Mouse (Mus musculus) MEL (cell line): Measurements from ENCODE around the gene Eef2. TPM values are rescaled to one million over a fixed set of nuclear protein-coding genes. Genes with fewer than 3 reads are reported as not detected.
A peak's percentile ranks its signal among the peaks of the same experiment; 100 is the strongest.

Source experiments
- DNase-seq: peaks from one replicate; pipeline ENCODE4 v3.0.0; 2011; ENCODE audit warnings: low read depth, low spot score
- H3K27ac ChIP-seq: 2 replicates; pipeline ENCODE4 v1.5.1; 2012; ENCODE audit warnings: low read depth, mild to moderate bottlenecking, control low read depth, low read length, moderate library complexity; ENCODE audit not compliant: control insufficient read depth
- H3K27me3 ChIP-seq, 2 experiments: fragments of 150-350 bp in 1 of 2; sonication (generic) in 1 of 2; 2 replicates each; pipeline ENCODE4 v1.6.1; 2012; ENCODE audit warnings: low read length in 2 of 2, mild to moderate bottlenecking in 2 of 2, improper control_type of control experiment in 1 of 2, moderate library complexity in 1 of 2; ENCODE audit not compliant: insufficient read depth in 2 of 2, control insufficient read depth in 1 of 2
- H3K36me3 ChIP-seq, 2 experiments: 2 replicates each; pipeline ENCODE4 v1.6.1; 2012 to 2014; ENCODE audit warnings: low read length in 2 of 2, improper control_type of control experiment in 1 of 2, inconsistent platforms in 1 of 2, mild to moderate bottlenecking in 1 of 2; ENCODE audit not compliant: insufficient read depth in 2 of 2, control insufficient read depth in 1 of 2
- H3K4me1 ChIP-seq, 2 experiments: fragments of 150-350 bp in 1 of 2; sonication (generic) in 1 of 2; 2 replicates each; pipeline ENCODE4 v1.6.1; 2012; ENCODE audit warnings: low read length in 2 of 2, improper control_type of control experiment in 1 of 2, mild to moderate bottlenecking in 1 of 2; ENCODE audit not compliant: insufficient read depth in 2 of 2, control insufficient read depth in 1 of 2
- H3K4me3 ChIP-seq, 2 experiments: fragments of 150-350 bp in 1 of 2; sonication (generic) in 1 of 2; 2 replicates each; pipeline ENCODE4 v1.5.1; 2012; ENCODE audit warnings: low read depth in 2 of 2, low read length in 2 of 2, mild to moderate bottlenecking in 2 of 2, moderate library complexity in 2 of 2, control low read depth in 1 of 2, improper control_type of control experiment in 1 of 2; ENCODE audit not compliant: control insufficient read depth in 1 of 2, insufficient read depth in 1 of 2
- H3K79me2 ChIP-seq: 2 replicates; pipeline ENCODE4 v1.6.1; 2012; ENCODE audit warnings: mild to moderate bottlenecking, low read length, moderate library complexity; ENCODE audit not compliant: control insufficient read depth, poor library complexity, insufficient read depth
- H3K9ac ChIP-seq: 2 replicates; pipeline ENCODE4 v1.6.1; 2012; ENCODE audit warnings: low read depth, mild to moderate bottlenecking, control low read depth, low read length, moderate library complexity; ENCODE audit not compliant: control insufficient read depth, poor library complexity, severe bottlenecking
- H3K9me3 ChIP-seq: fragments of 150-350 bp; sonication (generic); replicated peaks from 2 replicates; pipeline ENCODE4 v1.6.1; 2012; ENCODE audit warnings: mild to moderate bottlenecking, low read length, improper control_type of control experiment, moderate library complexity; ENCODE audit not compliant: insufficient read depth
- BHLHE40 ChIP-seq: IDR thresholded peaks from 2 replicates; pipeline ENCODE4 v1.6.1; 2012; ENCODE audit warnings: low read depth, mild to moderate bottlenecking, inconsistent platforms, low read length, improper control_type of control experiment, borderline replicate concordance
- CHD2 ChIP-seq: IDR thresholded peaks from 2 replicates; pipeline ENCODE4 v1.6.1; 2011; ENCODE audit warnings: low read length, improper control_type of control experiment
- CTCF ChIP-seq, 3 experiments: IDR thresholded peaks in 2 of 3; conservative IDR thresholded peaks in 1 of 3; 2 replicates each; pipeline ENCODE4 v1.5.1; 2011 to 2012; ENCODE audit warnings: low read length in 3 of 3, low read depth in 2 of 3, mild to moderate bottlenecking in 2 of 3, improper control_type of control experiment in 1 of 3, inconsistent platforms in 1 of 3, mixed read lengths in 1 of 3, moderate library complexity in 1 of 3; ENCODE audit not compliant: control insufficient read depth in 1 of 3, insufficient read depth in 1 of 3, poor library complexity in 1 of 3, severe bottlenecking in 1 of 3
- E2F4 ChIP-seq: IDR thresholded peaks from 2 replicates; pipeline ENCODE4 v1.6.1; 2011; ENCODE audit warnings: low read depth, low read length, improper control_type of control experiment, borderline replicate concordance
- ELF1 ChIP-seq: IDR thresholded peaks from 2 replicates; pipeline ENCODE4 v1.6.1; 2014; ENCODE audit warnings: low read depth, mild to moderate bottlenecking, inconsistent platforms, low read length, improper control_type of control experiment, moderate library complexity
- GATA1 ChIP-seq: IDR thresholded peaks from 2 replicates; pipeline ENCODE4 v1.6.1; 2011; ENCODE audit warnings: low read depth, low read length, improper control_type of control experiment
- HCFC1 ChIP-seq: IDR thresholded peaks from 2 replicates; pipeline ENCODE4 v1.6.1; 2012; ENCODE audit warnings: low read depth, mild to moderate bottlenecking, inconsistent platforms, low read length, improper control_type of control experiment, moderate library complexity
- MEF2A ChIP-seq: IDR thresholded peaks from 2 replicates; pipeline ENCODE4 v1.6.1; 2014; ENCODE audit warnings: low read depth, mild to moderate bottlenecking, inconsistent platforms, low read length, improper control_type of control experiment; ENCODE audit not compliant: poor library complexity, insufficient replicate concordance, severe bottlenecking; ENCODE audit errors: extremely low read depth
- NELFE ChIP-seq: IDR thresholded peaks from 2 replicates; pipeline ENCODE4 v1.6.1; 2011; ENCODE audit warnings: low read depth, low read length, improper control_type of control experiment
- NRF1 ChIP-seq: IDR thresholded peaks from 2 replicates; pipeline ENCODE4 v1.6.1; 2014; ENCODE audit warnings: low read depth, mild to moderate bottlenecking, inconsistent platforms, low read length, improper control_type of control experiment, moderate library complexity; ENCODE audit not compliant: poor library complexity, insufficient read depth, severe bottlenecking
- POLR2A ChIP-seq, 2 experiments: IDR thresholded peaks; 2 replicates each; pipeline ENCODE4 v1.6.1; 2011 to 2012; ENCODE audit warnings: low read length in 2 of 2, mild to moderate bottlenecking in 2 of 2, control low read depth in 1 of 2, improper control_type of control experiment in 1 of 2, low read depth in 1 of 2, moderate library complexity in 1 of 2; ENCODE audit not compliant: control insufficient read depth in 1 of 2, insufficient read depth in 1 of 2, poor library complexity in 1 of 2
- RCOR1 ChIP-seq: IDR thresholded peaks from 2 replicates; pipeline ENCODE4 v1.6.1; 2012; ENCODE audit warnings: low read depth, mild to moderate bottlenecking, inconsistent platforms, low read length, improper control_type of control experiment
- SMC3 ChIP-seq: IDR thresholded peaks from 2 replicates; pipeline ENCODE4 v1.6.1; 2011; ENCODE audit warnings: low read depth, low read length, improper control_type of control experiment
- TAL1 ChIP-seq: IDR thresholded peaks from 2 replicates; pipeline ENCODE4 v1.6.1; 2012; ENCODE audit warnings: mild to moderate bottlenecking, inconsistent platforms, low read length, moderate library complexity, mixed read lengths
- TBP ChIP-seq: IDR thresholded peaks from 2 replicates; pipeline ENCODE4 v1.8.0; 2011; ENCODE audit warnings: low read depth, low read length, improper control_type of control experiment
- TCF12 ChIP-seq: IDR thresholded peaks from 2 replicates; pipeline ENCODE4 v1.6.1; 2014; ENCODE audit warnings: low read depth, mild to moderate bottlenecking, inconsistent platforms, low read length, improper control_type of control experiment, moderate library complexity
- UBTF ChIP-seq: IDR thresholded peaks from 2 replicates; pipeline ENCODE4 v1.6.1; 2012; ENCODE audit warnings: low read depth, mild to moderate bottlenecking, inconsistent platforms, low read length, improper control_type of control experiment, moderate library complexity, borderline replicate concordance; ENCODE audit not compliant: insufficient read depth
- USF1 ChIP-seq: IDR thresholded peaks from 2 replicates; pipeline ENCODE4 v1.6.1; 2014; ENCODE audit warnings: low read depth, mild to moderate bottlenecking, inconsistent platforms, low read length, improper control_type of control experiment, moderate library complexity
- USF2 ChIP-seq, 2 experiments: IDR thresholded peaks; 2 replicates each; pipeline ENCODE4 v1.6.1; 2011 to 2012; ENCODE audit warnings: improper control_type of control experiment in 2 of 2, low read length in 2 of 2, borderline replicate concordance in 1 of 2, inconsistent platforms in 1 of 2, low read depth in 1 of 2, mild to moderate bottlenecking in 1 of 2; ENCODE audit not compliant: insufficient read depth in 1 of 2
- ZKSCAN1 ChIP-seq: IDR thresholded peaks from 2 replicates; pipeline ENCODE4 v1.6.1; 2012; ENCODE audit warnings: low read depth, mild to moderate bottlenecking, inconsistent platforms, low read length, improper control_type of control experiment, moderate library complexity
- ZMIZ1 ChIP-seq: IDR thresholded peaks from 2 replicates; pipeline ENCODE4 v1.6.1; 2012; ENCODE audit warnings: low read depth, mild to moderate bottlenecking, inconsistent platforms, low read length, improper control_type of control experiment, moderate library complexity
- ZNF384 ChIP-seq: IDR thresholded peaks from 2 replicates; pipeline ENCODE4 v1.6.1; 2012; ENCODE audit warnings: low read depth, mild to moderate bottlenecking, inconsistent platforms, low read length, improper control_type of control experiment
- polyA plus RNA-seq, 2 experiments: library from polyadenylated mRNA; stranded (reverse) in 1 of 2; unstranded in 1 of 2; fragments of >175 nt in 1 of 2; fragments of >200 nt in 1 of 2; gene quantifications; 2 replicates each; pipeline versions ENCODE4 v1.2.1 to v1.2.4; 2012; ENCODE audit warnings: low replicate concordance in 2 of 2, low read depth in 1 of 2; ENCODE audit not compliant: insufficient read length in 2 of 2, insufficient read depth in 1 of 2, missing spikeins in 1 of 2
- total RNA-seq: library from RNA; depleted of rRNA; stranded (reverse); fragments of 300-350 nt; gene quantifications from 2 replicates; pipeline ENCODE4 v1.2.3, GENCODE M21; 2012

Eef2 gene
- total and polyA plus RNA-seq, 3 experiments: 2,863 to 4,586 (median 3,442) TPM

- TF ChIP-seq BHLHE40 (peak; percentile 95), E2F4 (0 out of 2 replicates have a peak, but pooled peaks have one; percentile 33), CHD2 (no peak), MEF2A (no peak), GATA1 (no peak), NRF1 (no peak), SMC3 (no peak)
Measured at GRCm38 (mm10) chr10:81134181-81134587, 42.2 kb upstream of the Eef2 start (continued).

- H3K4me1 ChIP-seq: peaks cover 3 to 13% of the 10 kb centered on the region in 2 experiments; a peak in 3 of 4 replicates
- DNase-seq: peak; percentile 80
Measured at GRCm38 (mm10) chr10:81134966-81135681, 41.3 kb upstream of the Eef2 start, which contains the start of gene Zbtb7a. TSS of gene Zbtb7a (plus strand) at chr10:81135220.

More at GRCm38 (mm10) chr10:81134966-81135681, 41.3 kb upstream of the Eef2 start, which contains the start of gene Zbtb7a:
- Histone ChIP-seq H3K4me3 (peak within 1 kb of the TSS; percentile 88 to 97), H3K9me3 (no peaks in the 10 kb centered on the region), H3K27me3 (no peaks in the 10 kb centered on the region), H3K79me2 (peaks cover 34% of the 10 kb centered on the region), H3K9ac (peak within 1 kb of the TSS; percentile 95), H3K27ac (peak within 1 kb of the TSS; percentile 96), H3K36me3 (peaks cover 0 to 12% of the 10 kb centered on the region in 2 experiments; a peak in 2 of 4 replicates)
- TF ChIP-seq NRF1: no peak
- peak; percentile 12; the same call in 1 of the 2 replicates for TF ChIP-seq ZMIZ1
- TF ChIP-seq USF1: no peak
- TF ChIP-seq CTCF (IDR thresholded peaks at IDR 0.05 in 2 of 3, conservative IDR thresholded peaks at IDR 0.05 in 1 of 3; ENCODE audit: control insufficient read depth in 1 of 3, insufficient read depth in 1 of 3, low read depth in 2 of 3, low read length in 3 of 3, poor library complexity in 1 of 3, severe bottlenecking in 1 of 3): no peak
- TF ChIP-seq TCF12: peak; percentile 50; the same call in 1 of the 2 replicates
- peak; percentile 23; the same call in 1 of the 2 replicates for TF ChIP-seq RCOR1
- TF ChIP-seq POLR2A (IDR thresholded peaks at IDR 0.05; ENCODE audit: control insufficient read depth in 1 of 2, insufficient read depth in 1 of 2, low read depth in 1 of 2, low read length in 2 of 2, poor library complexity in 1 of 2): 0 out of 4 replicates have a peak, but pooled peaks of 1 of the 2 experiments have one; percentile 14
- TF ChIP-seq UBTF: peak; percentile 100
- TF ChIP-seq USF2 (IDR thresholded peaks at IDR 0.05; ENCODE audit: borderline replicate concordance in 1 of 2, insufficient read depth in 1 of 2, low read depth in 1 of 2, low read length in 2 of 2): no peak
- peak; percentile 36; the same call in 1 of the 2 replicates for TF ChIP-seq TAL1
- TF ChIP-seq TBP: peak; percentile 97
- no peak for TF ChIP-seq ZKSCAN1
- TF ChIP-seq ELF1: peak; percentile 25; the same call in 1 of the 2 replicates
- TF ChIP-seq NELFE: peak; percentile 43; the same call in 1 of the 2 replicates
- peak; percentile 54 for TF ChIP-seq ZNF384
- TF ChIP-seq HCFC1: 0 out of 2 replicates have a peak, but pooled peaks have one; percentile 9
